Mouse (Mus musculus): ENCODE data around the gene Rab4a.

- no peak; the same call in 1 of the 2 replicates for TF ChIP-seq CTCF (IDR thresholded peaks at IDR 0.05)
- no peak for TF ChIP-seq EP300 (IDR thresholded peaks at IDR 0.05)
Measured at GRCm38 (mm10) chr8:123858574-123858940, 52.8 kb downstream of the Rab4a start.

Data from lung, postnatal 0 days (tissue).